ENCODE assay signal across 26 mouse cellular contexts in genomic region chr12:25353402-25353896, GRCm38 (mm10).
DNase-seq lines count a peak whose midpoint lies in the region; ATAC-seq and TF ChIP-seq lines count a peak whose summit lies in the region.
"Had no signal": no experiment of that assay in that cellular context is flagged by ENCODE, and none has a peak within 500 bp of the region (broad histone marks: within the 10 kb centered on the region; RNA-seq: fewer than 3 reads in every experiment).

No protein-coding gene starts in this region.

- no peaks in the 10 kb centered on the region for H3K9me3 ChIP-seq in midbrain, embryonic 13.5 days
- no peaks in the 10 kb centered on the region for H3K9me3 ChIP-seq in midbrain, embryonic 16.5 days (replicated peaks; ENCODE audit: control insufficient read depth, low read length, poor library complexity, severe bottlenecking)
- H3K9me3 ChIP-seq: hindbrain, embryonic 15.5 days; kidney, embryonic 15.5 days; limb, embryonic 12.5 days; liver, embryonic 15.5 days; midbrain, embryonic 12.5 days had no signal

- no peak for TF ChIP-seq CTCF in brain, embryonic 14.5 days (IDR thresholded peaks at IDR 0.05; ENCODE audit: borderline replicate concordance, extremely low read depth, insufficient read depth, insufficient read length)

- H3K9ac ChIP-seq in midbrain, embryonic 13.5 days (replicated peaks): no peak overlapping the region
- no peak overlapping the region for H3K9ac ChIP-seq in midbrain, embryonic 16.5 days (ENCODE audit: low read depth, low read length)
- H3K9ac ChIP-seq: hindbrain, embryonic 15.5 days; kidney, embryonic 15.5 days; limb, embryonic 12.5 days; liver, embryonic 15.5 days; lung, embryonic 14.5 days; midbrain, embryonic 12.5 days had no signal

- H3K27ac ChIP-seq in midbrain, embryonic 13.5 days: peak overlapping the region; percentile 19; the same call in 1 of the 2 replicates
- no peak overlapping the region for H3K27ac ChIP-seq in midbrain, embryonic 16.5 days (ENCODE audit: low read length)
- H3K27ac ChIP-seq: hindbrain, embryonic 15.5 days; kidney, embryonic 15.5 days; left cerebral cortex, adult 2 months; limb, embryonic 12.5 days; liver, embryonic 15.5 days; midbrain, embryonic 12.5 days had no signal

- TF ChIP-seq POLR2A in brain, embryonic 14.5 days (IDR thresholded peaks at IDR 0.05; ENCODE audit: borderline replicate concordance, extremely low read depth, insufficient read depth, insufficient read length, poor library complexity, severe bottlenecking): no peak

- no peaks in the 10 kb centered on the region for H3K27me3 ChIP-seq in midbrain, embryonic 13.5 days
- H3K27me3 ChIP-seq in midbrain, embryonic 16.5 days (ENCODE audit: control insufficient read depth, insufficient read depth, low read depth, low read length): no peaks in the 10 kb centered on the region
- H3K27me3 ChIP-seq: hindbrain, embryonic 15.5 days; kidney, embryonic 15.5 days; limb, embryonic 12.5 days; liver, embryonic 15.5 days; midbrain, embryonic 12.5 days; Patski had no signal

- 74% methylated on average over 10 of the region's 10 CpGs for WGBS in midbrain, embryonic 13.5 days
- WGBS in midbrain, embryonic 16.5 days: 65% methylated on average over 10 of the region's 10 CpGs

- H3K4me1 ChIP-seq in midbrain, embryonic 13.5 days (replicated peaks): peaks cover 5% of the 10 kb centered on the region; the same call in 1 of the 2 replicates
- H3K4me1 ChIP-seq in midbrain, embryonic 16.5 days (ENCODE audit: control insufficient read depth, insufficient read depth, low read length): no peaks in the 10 kb centered on the region
- H3K4me1 ChIP-seq: hindbrain, embryonic 15.5 days; kidney, embryonic 15.5 days; limb, embryonic 12.5 days; liver, embryonic 15.5 days; midbrain, embryonic 12.5 days had no signal

- DNase-seq in embryo, embryonic 10.5 days (ENCODE audit: low spot score): peak; percentile 14
- DNase-seq in embryo, embryonic 9.5 days (ENCODE audit: extremely low spot score): no peak
- DNase-seq in brain, embryonic 14.5 days (ENCODE audit: low read depth): peak; percentile 41
- peak; percentile 43 for DNase-seq in retina, embryonic 14.5 days (ENCODE audit: low spot score)
- no peak for DNase-seq in gastrocnemius, adult 8-10 months (ENCODE audit: low spot score in 2 of 2)
- DNase-seq: cerebellum, adult 8-10 months; cerebellum, postnatal 25 days; gastrocnemius, postnatal 14 days; heart, postnatal 14 days; kidney, adult 18-20 months; lung, embryonic 14.5 days; lung, postnatal 14 days; right cerebral cortex, postnatal 4 days; thymus, adult 2 months; thymus, postnatal 36 days had no signal

- ATAC-seq in midbrain, embryonic 13.5 days: peak; percentile 70
- no peak for ATAC-seq in midbrain, embryonic 16.5 days
- ATAC-seq: forebrain, embryonic 16.5 days; Patski had no signal

- H3K4me3 ChIP-seq in midbrain, embryonic 13.5 days (replicated peaks): no peak overlapping the region
- no peak overlapping the region for H3K4me3 ChIP-seq in midbrain, embryonic 16.5 days (ENCODE audit: low read depth, low read length)
- H3K4me3 ChIP-seq: erythroblast, embryonic 14.5 days; hindbrain, embryonic 15.5 days; kidney, embryonic 15.5 days; left cerebral cortex, adult 2 months; limb, embryonic 12.5 days; liver, embryonic 15.5 days; midbrain, embryonic 12.5 days had no signal

- no peak overlapping the region for H3K4me2 ChIP-seq in midbrain, embryonic 13.5 days (replicated peaks)
- no peak overlapping the region for H3K4me2 ChIP-seq in midbrain, embryonic 16.5 days (ENCODE audit: low read length)
- H3K4me2 ChIP-seq: hindbrain, embryonic 15.5 days; kidney, embryonic 15.5 days; limb, embryonic 12.5 days; liver, embryonic 15.5 days; lung, embryonic 14.5 days; midbrain, embryonic 12.5 days had no signal

- H3K36me3 ChIP-seq in midbrain, embryonic 13.5 days: no peaks in the 10 kb centered on the region
- no peaks in the 10 kb centered on the region for H3K36me3 ChIP-seq in midbrain, embryonic 16.5 days (ENCODE audit: control insufficient read depth, insufficient read depth, low read length)
- H3K36me3 ChIP-seq: hindbrain, embryonic 15.5 days; kidney, embryonic 15.5 days; limb, embryonic 12.5 days; liver, embryonic 15.5 days; midbrain, embryonic 12.5 days had no signal

Comparison
In these comparisons a context has a peak if more than half of its experiments do, and no peak if none do; other contexts are left out.
1. DNase-seq: peak in embryo, embryonic 10.5 days (single experiment), brain, embryonic 14.5 days (single experiment) and retina, embryonic 14.5 days (single experiment); none in embryo, embryonic 9.5 days (single experiment) and gastrocnemius, adult 8-10 months (0 of 2).